Mouse (Mus musculus): ENCODE measurements around the gene Lrrc58. TPM values are rescaled to one million over a fixed set of nuclear protein-coding genes. Genes with fewer than 3 reads are reported as not detected.

The Lrrc58 gene
- polyA plus RNA-seq, 1 experiment, result 12.5 TPM

DNA sequence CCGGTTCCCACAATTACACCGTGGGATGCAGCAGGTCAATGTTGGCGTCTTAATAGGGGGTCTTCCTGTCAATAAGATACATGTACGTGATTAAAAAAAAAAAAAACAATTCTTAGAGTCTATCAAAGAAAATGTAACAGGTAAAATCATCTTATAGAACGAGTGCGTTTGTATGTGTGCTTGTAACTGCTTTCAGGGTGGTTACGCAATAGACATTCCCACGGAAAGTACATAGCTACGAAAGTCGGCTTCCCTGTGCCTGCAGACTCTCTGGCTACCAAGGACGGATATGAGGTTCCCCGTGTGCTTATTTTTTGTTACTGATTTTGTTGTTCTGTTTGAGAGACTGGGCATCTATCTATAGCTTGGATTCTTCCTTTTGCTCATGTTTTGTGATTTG, 24.4 kb upstream of the Lrrc58 start:
- peaks cover 3% of the 10 kb centered on the region for H3K4me1 ChIP-seq (ENCODE audit: control insufficient read depth, insufficient read depth, low read length)
- H3K27ac ChIP-seq (ENCODE audit: control insufficient read depth, insufficient read depth, low read depth, low read length), result no peak overlapping the region
- H3K4me3 ChIP-seq (ENCODE audit: control insufficient read depth, low read depth, low read length), result no peak overlapping the region
- H3K36me3 ChIP-seq (ENCODE audit: control insufficient read depth, insufficient read depth, low read length), result no peaks in the 10 kb centered on the region
- TF ChIP-seq POLR2A (IDR thresholded peaks at IDR 0.05; ENCODE audit: control insufficient read depth, low read depth, low read length), result no peak
- no peak for TF ChIP-seq CTCF (IDR thresholded peaks at IDR 0.05; ENCODE audit: control insufficient read depth, insufficient read depth, insufficient replicate concordance, low read depth, low read length)
- no peaks in the 10 kb centered on the region for H3K27me3 ChIP-seq (ENCODE audit: control insufficient read depth, insufficient read depth, low read length)

DNA sequence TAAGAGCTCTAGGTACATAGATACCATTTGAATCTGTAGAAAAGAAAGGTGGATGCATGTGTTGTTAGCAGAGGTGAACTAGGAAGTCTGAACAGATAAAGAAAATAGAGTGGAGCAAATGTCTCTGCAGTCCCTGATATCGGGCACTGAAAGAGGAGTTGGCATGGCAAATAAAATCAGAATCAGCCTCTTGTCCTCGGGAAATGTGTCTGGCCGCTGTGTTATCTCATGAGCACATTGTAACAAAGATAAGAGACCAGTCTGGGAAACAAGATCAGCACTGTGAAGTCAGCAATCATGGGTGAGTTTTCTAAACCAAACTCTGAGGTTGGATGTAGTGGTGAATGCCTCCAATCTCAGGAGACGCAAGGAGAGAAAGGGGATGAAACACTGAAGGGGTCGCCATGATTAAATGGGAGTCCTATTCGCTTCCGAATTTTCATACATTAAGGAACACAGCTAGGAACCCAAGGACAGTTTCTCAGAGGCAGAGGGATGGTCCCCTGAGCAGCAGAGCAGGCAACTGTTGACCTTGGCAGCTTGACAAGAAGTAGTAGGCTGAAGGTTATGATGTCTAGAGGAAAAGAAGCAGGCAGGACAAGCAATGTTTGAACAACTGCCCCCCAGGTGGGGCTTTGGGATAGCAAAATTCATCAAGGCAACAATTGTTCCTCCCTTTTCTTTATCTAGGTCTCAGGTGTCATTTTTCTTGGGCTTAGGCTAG, 22.8 kb upstream of the Lrrc58 start:
- Histone ChIP-seq H3K27me3 (ENCODE audit: control insufficient read depth, insufficient read depth, low read length) (no peaks in the 10 kb centered on the region), H3K4me3 (ENCODE audit: control insufficient read depth, low read depth, low read length) (no peak overlapping the region), H3K36me3 (ENCODE audit: control insufficient read depth, insufficient read depth, low read length) (no peaks in the 10 kb centered on the region), H3K4me1 (ENCODE audit: control insufficient read depth, insufficient read depth, low read length) (peaks cover 3% of the 10 kb centered on the region), H3K27ac (ENCODE audit: control insufficient read depth, insufficient read depth, low read depth, low read length) (peak overlapping the region; percentile 34; the same call in 1 of the 2 replicates)
- TF ChIP-seq CTCF (IDR thresholded peaks at IDR 0.05; ENCODE audit: control insufficient read depth, insufficient read depth, insufficient replicate concordance, low read depth, low read length) (no peak), POLR2A (IDR thresholded peaks at IDR 0.05; ENCODE audit: control insufficient read depth, low read depth, low read length) (no peak)

DNA sequence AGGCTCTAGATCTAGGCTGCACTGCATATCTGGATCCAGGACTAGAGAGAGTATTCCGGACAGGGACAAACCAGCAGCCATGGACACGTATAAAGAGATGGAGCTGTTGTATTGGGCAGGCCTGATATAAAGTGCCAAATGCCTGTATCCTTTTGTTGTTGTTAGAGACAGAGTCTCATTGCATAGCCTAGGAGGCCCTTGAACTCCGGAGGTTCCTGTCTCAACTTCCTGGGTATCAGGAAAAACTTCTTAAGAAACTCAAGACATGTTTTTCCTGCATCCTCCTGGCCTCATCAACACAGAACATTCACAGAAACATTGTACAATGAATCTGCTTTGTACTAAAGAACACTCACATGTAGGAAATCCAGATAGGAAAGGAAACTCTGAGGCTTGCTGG, 21.1 kb upstream of the Lrrc58 start:
- H3K27ac ChIP-seq (ENCODE audit: control insufficient read depth, insufficient read depth, low read depth, low read length), result no peak overlapping the region
- H3K36me3 ChIP-seq (ENCODE audit: control insufficient read depth, insufficient read depth, low read length), result no peaks in the 10 kb centered on the region
- no peak for TF ChIP-seq CTCF (IDR thresholded peaks at IDR 0.05; ENCODE audit: control insufficient read depth, insufficient read depth, insufficient replicate concordance, low read depth, low read length)
- TF ChIP-seq POLR2A (IDR thresholded peaks at IDR 0.05; ENCODE audit: control insufficient read depth, low read depth, low read length), result no peak
- no peak overlapping the region for H3K4me3 ChIP-seq (ENCODE audit: control insufficient read depth, low read depth, low read length)
- no peaks in the 10 kb centered on the region for H3K27me3 ChIP-seq (ENCODE audit: control insufficient read depth, insufficient read depth, low read length)
- peaks cover 4% of the 10 kb centered on the region for H3K4me1 ChIP-seq (ENCODE audit: control insufficient read depth, insufficient read depth, low read length)

DNA sequence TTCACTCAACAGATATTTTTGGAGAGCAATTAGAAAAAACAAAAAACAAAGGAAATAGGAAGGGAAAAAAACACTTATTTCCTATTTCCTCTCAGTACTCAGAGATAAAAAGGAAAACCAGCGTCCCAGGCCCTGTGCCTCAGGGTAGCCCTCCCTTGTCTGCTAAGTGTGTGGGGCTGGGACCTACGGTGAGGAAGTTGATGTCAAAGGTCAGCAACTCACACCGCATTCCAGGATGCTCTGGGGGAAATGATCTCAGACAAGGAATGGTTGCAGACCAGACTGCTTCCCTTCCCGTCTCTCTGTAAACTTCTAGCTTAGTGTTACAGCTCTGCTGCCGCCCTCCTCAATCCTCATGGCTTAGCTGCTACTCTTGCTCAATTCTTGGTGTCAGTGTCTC, 16.8 kb upstream of the Lrrc58 start:
- H3K4me3 ChIP-seq (ENCODE audit: control insufficient read depth, low read depth, low read length), result no peak overlapping the region
- no peaks in the 10 kb centered on the region for H3K27me3 ChIP-seq (ENCODE audit: control insufficient read depth, insufficient read depth, low read length)
- H3K36me3 ChIP-seq (ENCODE audit: control insufficient read depth, insufficient read depth, low read length), result no peaks in the 10 kb centered on the region
- no peak overlapping the region for H3K27ac ChIP-seq (ENCODE audit: control insufficient read depth, insufficient read depth, low read depth, low read length)
- peaks cover 13% of the 10 kb centered on the region for H3K4me1 ChIP-seq (ENCODE audit: control insufficient read depth, insufficient read depth, low read length)
- TF ChIP-seq CTCF (IDR thresholded peaks at IDR 0.05; ENCODE audit: control insufficient read depth, insufficient read depth, insufficient replicate concordance, low read depth, low read length), result no peak
- no peak for TF ChIP-seq POLR2A (IDR thresholded peaks at IDR 0.05; ENCODE audit: control insufficient read depth, low read depth, low read length)

DNA sequence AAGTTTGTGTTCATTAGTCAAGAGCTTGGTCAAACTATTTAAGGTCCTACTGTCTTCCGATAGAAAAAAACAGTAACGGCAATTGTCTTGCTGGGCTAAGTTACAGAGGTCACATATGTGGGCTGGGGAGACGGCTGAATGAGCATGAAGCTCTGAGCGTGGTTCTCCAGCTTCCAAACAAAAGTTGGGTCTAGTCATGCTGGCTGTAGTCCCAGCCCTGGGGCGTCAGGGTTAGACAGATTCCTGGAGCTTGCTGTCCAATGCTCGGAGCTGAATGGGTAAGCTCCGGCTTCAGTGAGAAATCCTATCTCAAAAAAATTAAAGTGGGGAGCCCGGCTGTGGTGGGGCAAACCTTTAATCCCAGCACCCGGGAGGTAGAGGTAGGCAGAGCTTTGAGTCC, 14.9 kb upstream of the Lrrc58 start:
- H3K27ac ChIP-seq (ENCODE audit: control insufficient read depth, insufficient read depth, low read depth, low read length), result no peak overlapping the region
- peaks cover 13% of the 10 kb centered on the region for H3K4me1 ChIP-seq (ENCODE audit: control insufficient read depth, insufficient read depth, low read length)
- H3K4me3 ChIP-seq (ENCODE audit: control insufficient read depth, low read depth, low read length), result no peak overlapping the region; the same call in 1 of the 2 replicates
- no peaks in the 10 kb centered on the region for H3K27me3 ChIP-seq (ENCODE audit: control insufficient read depth, insufficient read depth, low read length)
- no peaks in the 10 kb centered on the region for H3K36me3 ChIP-seq (ENCODE audit: control insufficient read depth, insufficient read depth, low read length)
- TF ChIP-seq POLR2A (IDR thresholded peaks at IDR 0.05; ENCODE audit: control insufficient read depth, low read depth, low read length), result no peak
- TF ChIP-seq CTCF (IDR thresholded peaks at IDR 0.05; ENCODE audit: control insufficient read depth, insufficient read depth, insufficient replicate concordance, low read depth, low read length), result no peak

DNA sequence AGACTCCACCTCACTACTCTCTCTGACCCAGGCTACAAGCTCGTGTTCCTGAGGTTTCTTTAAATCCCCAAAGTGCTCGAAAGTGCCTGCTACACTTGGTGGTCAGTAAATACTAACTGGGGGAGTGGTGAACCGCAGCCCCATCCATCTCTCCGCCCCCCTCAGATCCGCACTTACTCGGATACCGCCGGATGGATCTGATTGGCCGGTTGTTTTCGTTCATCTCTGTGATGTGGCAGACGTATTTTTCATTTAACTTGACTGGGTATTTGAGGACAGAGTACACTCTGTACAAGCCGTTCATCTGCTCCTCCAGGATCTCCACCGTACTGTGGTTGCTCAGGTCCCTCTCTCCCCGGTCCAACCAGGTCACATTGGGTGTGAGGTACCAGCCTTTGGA, 14.1 kb upstream of the Lrrc58 start:
- Histone ChIP-seq H3K27me3 (ENCODE audit: control insufficient read depth, insufficient read depth, low read length) (no peaks in the 10 kb centered on the region), H3K27ac (ENCODE audit: control insufficient read depth, insufficient read depth, low read depth, low read length) (peak overlapping the region; percentile 53; the same call in 1 of the 2 replicates), H3K4me1 (ENCODE audit: control insufficient read depth, insufficient read depth, low read length) (peaks cover 13% of the 10 kb centered on the region), H3K36me3 (ENCODE audit: control insufficient read depth, insufficient read depth, low read length) (no peaks in the 10 kb centered on the region), H3K4me3 (ENCODE audit: control insufficient read depth, low read depth, low read length) (peak overlapping the region; percentile 53)
- TF ChIP-seq CTCF (IDR thresholded peaks at IDR 0.05; ENCODE audit: control insufficient read depth, insufficient read depth, insufficient replicate concordance, low read depth, low read length), result no peak
- no peak for TF ChIP-seq POLR2A (IDR thresholded peaks at IDR 0.05; ENCODE audit: control insufficient read depth, low read depth, low read length)

DNA sequence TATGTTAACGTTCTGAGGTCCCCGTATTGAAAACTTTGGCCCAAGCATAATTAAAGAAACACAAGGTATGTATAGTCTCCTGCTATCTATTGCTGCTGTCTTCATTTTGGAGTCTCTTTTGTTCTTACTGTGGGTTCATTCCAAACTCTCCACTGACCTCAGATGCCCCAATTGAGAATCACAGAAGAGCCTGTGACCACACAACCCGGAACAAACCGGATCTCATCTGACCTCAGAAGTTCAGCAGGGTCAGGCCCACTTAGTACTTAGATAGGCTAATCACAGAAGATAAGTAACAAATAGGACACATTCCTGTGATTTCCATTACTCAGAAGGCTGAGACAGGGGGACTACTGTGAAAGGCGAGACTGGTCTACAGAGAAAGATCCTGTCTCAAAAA, 13.6 kb upstream of the Lrrc58 start:
- peaks cover 13% of the 10 kb centered on the region for H3K4me1 ChIP-seq (ENCODE audit: control insufficient read depth, insufficient read depth, low read length)
- no peak overlapping the region for H3K4me3 ChIP-seq (ENCODE audit: control insufficient read depth, low read depth, low read length)
- no peak overlapping the region for H3K27ac ChIP-seq (ENCODE audit: control insufficient read depth, insufficient read depth, low read depth, low read length)
- no peaks in the 10 kb centered on the region for H3K36me3 ChIP-seq (ENCODE audit: control insufficient read depth, insufficient read depth, low read length)
- H3K27me3 ChIP-seq (ENCODE audit: control insufficient read depth, insufficient read depth, low read length), result no peaks in the 10 kb centered on the region
- no peak for TF ChIP-seq CTCF (IDR thresholded peaks at IDR 0.05; ENCODE audit: control insufficient read depth, insufficient read depth, insufficient replicate concordance, low read depth, low read length)
- no peak for TF ChIP-seq POLR2A (IDR thresholded peaks at IDR 0.05; ENCODE audit: control insufficient read depth, low read depth, low read length)
